In the genomic region with DNA sequence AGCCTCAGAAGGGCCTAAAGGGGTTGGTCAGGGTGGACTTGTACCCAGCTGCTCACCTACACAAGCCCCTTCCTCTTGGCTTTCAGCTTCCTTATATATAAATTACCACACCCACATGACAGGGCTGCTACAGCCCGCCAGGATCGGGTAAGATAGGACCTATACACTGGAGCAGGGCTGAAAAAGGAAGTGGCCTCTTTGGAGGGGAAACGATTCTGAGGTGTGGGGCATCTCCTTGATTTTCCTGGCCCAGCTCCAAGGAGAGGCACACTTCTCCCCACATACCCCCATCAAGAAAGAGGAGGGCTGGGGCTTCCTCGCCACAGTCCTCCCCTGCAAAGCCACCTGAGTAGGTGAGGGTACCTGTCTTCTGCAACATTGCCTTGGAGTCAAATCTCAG, we compare ENCODE assay signal across 8 mouse cellular contexts. TPM values are rescaled to one million over a fixed set of nuclear protein-coding genes. Genes with fewer than 3 reads are reported as not detected.
DNase-seq lines count a peak whose midpoint lies in the region; ATAC-seq and TF ChIP-seq lines count a peak whose summit lies in the region.

No protein-coding gene starts in this region.

- H3K27me3 ChIP-seq in heart, embryonic 14.5 days (ENCODE audit: control insufficient read depth, insufficient read depth, low read length) = no peaks in the 10 kb centered on the region
- H3K27me3 ChIP-seq in hindbrain, embryonic 15.5 days = peaks cover 14% of the 10 kb centered on the region
- peaks cover 9% of the 10 kb centered on the region for H3K27me3 ChIP-seq in midbrain, embryonic 14.5 days (ENCODE audit: control insufficient read depth, insufficient read depth, low read length)

- ATAC-seq in heart, embryonic 14.5 days (ENCODE audit: insufficient number of reproducible peaks, insufficient read depth, low FRiP score, low read depth) = 0 out of 2 replicates have a peak, but pooled peaks have one; percentile 4
- 0 out of 2 replicates have a peak, but pooled peaks have one; percentile 12 for ATAC-seq in hindbrain, embryonic 15.5 days (ENCODE audit: low FRiP score, low read depth)
- ATAC-seq in midbrain, embryonic 14.5 days (ENCODE audit: low FRiP score, low TSS enrichment) = no peak

- TF ChIP-seq POLR2A in bone marrow macrophage, adult 2 months (IDR thresholded peaks at IDR 0.05; ENCODE audit: borderline replicate concordance, low read depth, low read length) = no peak

- no peak for DNase-seq in heart, postnatal 25 days (ENCODE audit: low spot score)
- no peak for DNase-seq in midbrain, embryonic 14.5 days
- DNase-seq in frontal cortex, adult 2 months (ENCODE audit: extremely low spot score in 1 of 2, low spot score in 1 of 2) = no peak
- DNase-seq in cerebellum, adult 18-20 months = no peak
- DNase-seq in gastrocnemius, adult 18-20 months (ENCODE audit: low spot score) = no peak

- no peak for TF ChIP-seq CTCF in bone marrow macrophage, adult 2 months (IDR thresholded peaks at IDR 0.05; ENCODE audit: low read depth, low read length)

- H3K4me2 ChIP-seq in heart, embryonic 14.5 days (ENCODE audit: low read length) = peak overlapping the region; percentile 78
- H3K4me2 ChIP-seq in hindbrain, embryonic 15.5 days = peak overlapping the region; percentile 76
- H3K4me2 ChIP-seq in midbrain, embryonic 14.5 days (ENCODE audit: low read length) = peak overlapping the region; percentile 69

- WGBS in heart, embryonic 14.5 days = 22% methylated on average over 4 of the region's 4 CpGs
- WGBS in hindbrain, embryonic 15.5 days = 57% methylated on average over 4 of the region's 4 CpGs
- 56% methylated on average over 4 of the region's 4 CpGs for WGBS in midbrain, embryonic 14.5 days

- peak overlapping the region; percentile 67 to 73 for H3K4me3 ChIP-seq in heart, embryonic 14.5 days (ENCODE audit: control insufficient read depth in 1 of 2, insufficient read depth in 1 of 2, low read depth in 1 of 2, low read length in 2 of 2)
- peak overlapping the region; percentile 80 for H3K4me3 ChIP-seq in bone marrow macrophage, adult 2 months (ENCODE audit: insufficient read depth, low read length)
- peak overlapping the region; percentile 68 for H3K4me3 ChIP-seq in hindbrain, embryonic 15.5 days
- peak overlapping the region; percentile 52 for H3K4me3 ChIP-seq in midbrain, embryonic 14.5 days (replicated peaks; ENCODE audit: low read depth, low read length)

- peak overlapping the region; percentile 80 for H3K9ac ChIP-seq in heart, embryonic 14.5 days (ENCODE audit: low read length)
- peak overlapping the region; percentile 63 for H3K9ac ChIP-seq in hindbrain, embryonic 15.5 days
- peak overlapping the region; percentile 51 for H3K9ac ChIP-seq in midbrain, embryonic 14.5 days (replicated peaks; ENCODE audit: low read length)

- peaks cover 20 to 28% of the 10 kb centered on the region in 2 experiments for H3K4me1 ChIP-seq in heart, embryonic 14.5 days (ENCODE audit: control insufficient read depth in 2 of 2, insufficient read depth in 2 of 2, low read length in 2 of 2)
- peaks cover 7% of the 10 kb centered on the region for H3K4me1 ChIP-seq in bone marrow macrophage, adult 2 months (ENCODE audit: control insufficient read depth, insufficient read depth, low read length)
- H3K4me1 ChIP-seq in hindbrain, embryonic 15.5 days (replicated peaks) = peaks cover 28% of the 10 kb centered on the region
- peaks cover 14% of the 10 kb centered on the region for H3K4me1 ChIP-seq in midbrain, embryonic 14.5 days (ENCODE audit: control insufficient read depth, insufficient read depth, low read length)

- intact Hi-C loops in heart, postnatal 25 days (cut with DNase I) = loop anchor here (5.0 kb wide), 1 partner anchor 44 kb away; the partner anchor contains the start of gene Cyp2d22

- peaks cover 31% of the 10 kb centered on the region for H3K36me3 ChIP-seq in heart, embryonic 14.5 days (ENCODE audit: control insufficient read depth, insufficient read depth, low read length)
- peaks cover 7% of the 10 kb centered on the region; the same call in 1 of the 2 replicates for H3K36me3 ChIP-seq in hindbrain, embryonic 15.5 days
- peaks cover 8% of the 10 kb centered on the region; the same call in 1 of the 2 replicates for H3K36me3 ChIP-seq in midbrain, embryonic 14.5 days (ENCODE audit: control insufficient read depth, insufficient read depth, low read length)

- H3K27ac ChIP-seq in heart, embryonic 14.5 days (replicated peaks in 1 of 2; ENCODE audit: control insufficient read depth in 1 of 2, insufficient read depth in 1 of 2, low read depth in 2 of 2, low read length in 2 of 2) = peak overlapping the region in 1 of 2 experiments; percentile 65; a peak in 2 of 4 replicates
- peak overlapping the region; percentile 60 for H3K27ac ChIP-seq in bone marrow macrophage, adult 2 months (ENCODE audit: insufficient read depth, low read depth, low read length)
- H3K27ac ChIP-seq in hindbrain, embryonic 15.5 days (replicated peaks) = no peak overlapping the region
- H3K27ac ChIP-seq in midbrain, embryonic 14.5 days (replicated peaks; ENCODE audit: low read depth, low read length) = no peak overlapping the region

- no peaks in the 10 kb centered on the region for H3K9me3 ChIP-seq in heart, embryonic 14.5 days (ENCODE audit: control insufficient read depth, low read length)
- no peaks in the 10 kb centered on the region for H3K9me3 ChIP-seq in hindbrain, embryonic 15.5 days
- no peaks in the 10 kb centered on the region for H3K9me3 ChIP-seq in midbrain, embryonic 14.5 days (ENCODE audit: control insufficient read depth, low read length)

RNA-seq across cellular contexts. Expression of gene Naga, which starts 0.8 kb away (rescaled TPM):
- polyA plus RNA-seq in heart, embryonic 14.5 days (2014; fragmentation: Nextera tagmentation; extraction: Ambion mirVana) = 47.4 and 48.7 TPM in 2 replicates
- 10 to 100 TPM; 32.0 to 33.3 TPM for total RNA-seq in heart, postnatal 25 days (2021)
- 168 and 171 TPM in 2 replicates for polyA plus RNA-seq in bone marrow macrophage, adult 2 months (2012; ENCODE audit: insufficient read depth, insufficient read length, missing spikeins)
- 27.9 and 29.5 TPM in 2 replicates for polyA plus RNA-seq in hindbrain, embryonic 15.5 days (2015; fragmentation: Nextera tagmentation; extraction: Ambion mirVana)
- polyA plus RNA-seq in midbrain, embryonic 14.5 days (2014; fragmentation: Nextera tagmentation; extraction: Ambion mirVana) = 23.0 and 27.3 TPM in 2 replicates
- 53.4 and 58.3 TPM in 2 replicates for polyA plus RNA-seq in frontal cortex, adult 2 months (2012; rRNA removed)
- 10 to 100 TPM in 1 of 2 experiments, 1 to 10 TPM in 1; 8.7 to 10.0 TPM for total RNA-seq in gastrocnemius, adult 18-20 months (2021)

RNA-seq across cellular contexts. Expression of gene Pheta2, which starts 0.9 kb away (rescaled TPM):
- 7.3 and 7.5 TPM in 2 replicates for polyA plus RNA-seq in heart, embryonic 14.5 days (2014; fragmentation: Nextera tagmentation; extraction: Ambion mirVana)
- total RNA-seq in heart, postnatal 25 days (2021) = 1 to 10 TPM in 1 of 2 experiments, under 1 TPM in 1; 0.70 to 1.4 TPM
- polyA plus RNA-seq in bone marrow macrophage, adult 2 months (2012; ENCODE audit: insufficient read depth, insufficient read length, missing spikeins) = 2.5 and 5.3 TPM in 2 replicates
- polyA plus RNA-seq in hindbrain, embryonic 15.5 days (2015; fragmentation: Nextera tagmentation; extraction: Ambion mirVana) = 1.9 and 2.0 TPM in 2 replicates
- polyA plus RNA-seq in midbrain, embryonic 14.5 days (2014; fragmentation: Nextera tagmentation; extraction: Ambion mirVana) = 0.85 and 1.3 TPM in 2 replicates
- 0.48 and 0.70 TPM in 2 replicates for polyA plus RNA-seq in frontal cortex, adult 2 months (2012; rRNA removed)
- under 1 TPM; 0.23 to 0.26 TPM for total RNA-seq in gastrocnemius, adult 18-20 months (2021)

RNA-seq across cellular contexts. Expression of gene Smdt1, which starts 0.9 kb away (rescaled TPM):
- 365 and 384 TPM in 2 replicates for polyA plus RNA-seq in heart, embryonic 14.5 days (2014; fragmentation: Nextera tagmentation; extraction: Ambion mirVana)
- total RNA-seq in heart, postnatal 25 days (2021) = 100 to 1,000 TPM; 203 to 204 TPM
- polyA plus RNA-seq in bone marrow macrophage, adult 2 months (2012; ENCODE audit: insufficient read depth, insufficient read length, missing spikeins) = 206 and 221 TPM in 2 replicates
- polyA plus RNA-seq in hindbrain, embryonic 15.5 days (2015; fragmentation: Nextera tagmentation; extraction: Ambion mirVana) = 367 and 377 TPM in 2 replicates
- polyA plus RNA-seq in midbrain, embryonic 14.5 days (2014; fragmentation: Nextera tagmentation; extraction: Ambion mirVana) = 286 and 365 TPM in 2 replicates
- 288 and 325 TPM in 2 replicates for polyA plus RNA-seq in frontal cortex, adult 2 months (2012; rRNA removed)
- 100 to 1,000 TPM; 123 to 154 TPM for total RNA-seq in gastrocnemius, adult 18-20 months (2021)

RNA-seq across cellular contexts. Expression of gene Ndufa6, which starts 16.2 kb away (rescaled TPM):
- polyA plus RNA-seq in heart, embryonic 14.5 days (2014; fragmentation: Nextera tagmentation; extraction: Ambion mirVana) = 667 and 735 TPM in 2 replicates
- 100 to 1,000 TPM; 683 to 734 TPM for total RNA-seq in heart, postnatal 25 days (2021)
- 315 and 361 TPM in 2 replicates for polyA plus RNA-seq in bone marrow macrophage, adult 2 months (2012; ENCODE audit: insufficient read depth, insufficient read length, missing spikeins)
- 352 and 391 TPM in 2 replicates for polyA plus RNA-seq in hindbrain, embryonic 15.5 days (2015; fragmentation: Nextera tagmentation; extraction: Ambion mirVana)
- 375 and 469 TPM in 2 replicates for polyA plus RNA-seq in midbrain, embryonic 14.5 days (2014; fragmentation: Nextera tagmentation; extraction: Ambion mirVana)
- polyA plus RNA-seq in frontal cortex, adult 2 months (2012; rRNA removed) = 498 and 573 TPM in 2 replicates
- 100 to 1,000 TPM; 481 to 494 TPM for total RNA-seq in gastrocnemius, adult 18-20 months (2021)

RNA-seq across cellular contexts. Expression of gene Wbp2nl, which starts 39.1 kb away (rescaled TPM):
- polyA plus RNA-seq in heart, embryonic 14.5 days (2014; fragmentation: Nextera tagmentation; extraction: Ambion mirVana) = 0.28 TPM in 1 of 2 replicates, not detected in the other
- total RNA-seq in heart, postnatal 25 days (2021) = not detected
- not detected in 2 replicates for polyA plus RNA-seq in bone marrow macrophage, adult 2 months (2012; ENCODE audit: insufficient read depth, insufficient read length, missing spikeins)
- polyA plus RNA-seq in hindbrain, embryonic 15.5 days (2015; fragmentation: Nextera tagmentation; extraction: Ambion mirVana) = 0.10 and 0.29 TPM in 2 replicates
- polyA plus RNA-seq in midbrain, embryonic 14.5 days (2014; fragmentation: Nextera tagmentation; extraction: Ambion mirVana) = not detected in 2 replicates
- not detected in 2 replicates for polyA plus RNA-seq in frontal cortex, adult 2 months (2012; rRNA removed)
- total RNA-seq in gastrocnemius, adult 18-20 months (2021) = not detected
